Mouse (Mus musculus) G1E (cell line): Measurements from ENCODE around the gene Optc.

Experiments
- CTCF ChIP-seq: IDR thresholded peaks from 2 replicates; pipeline ENCODE4 v1.5.1; 2012; ENCODE audit warnings: low read depth, low read length, inconsistent platforms, mixed read lengths
- GATA1 ChIP-seq: IDR thresholded peaks from 2 replicates; pipeline ENCODE4 v1.6.1; 2012; ENCODE audit warnings: borderline replicate concordance, low read length, inconsistent platforms, mixed read lengths
- GATA2 ChIP-seq: IDR thresholded peaks from 2 replicates; pipeline ENCODE4 v1.6.1; 2012; ENCODE audit warnings: low read depth, low read length, inconsistent platforms, borderline replicate concordance
- POLR2AphosphoS5 ChIP-seq: IDR thresholded peaks from 2 replicates; pipeline ENCODE4 v1.6.1; 2012; ENCODE audit warnings: low read depth, low read length, inconsistent platforms; ENCODE audit not compliant: insufficient replicate concordance
- TAL1 ChIP-seq: conservative IDR thresholded peaks from 2 replicates; pipeline ENCODE4 v1.6.1; 2012; ENCODE audit warnings: low read depth, low read length, inconsistent platforms, mixed read lengths

DNA sequence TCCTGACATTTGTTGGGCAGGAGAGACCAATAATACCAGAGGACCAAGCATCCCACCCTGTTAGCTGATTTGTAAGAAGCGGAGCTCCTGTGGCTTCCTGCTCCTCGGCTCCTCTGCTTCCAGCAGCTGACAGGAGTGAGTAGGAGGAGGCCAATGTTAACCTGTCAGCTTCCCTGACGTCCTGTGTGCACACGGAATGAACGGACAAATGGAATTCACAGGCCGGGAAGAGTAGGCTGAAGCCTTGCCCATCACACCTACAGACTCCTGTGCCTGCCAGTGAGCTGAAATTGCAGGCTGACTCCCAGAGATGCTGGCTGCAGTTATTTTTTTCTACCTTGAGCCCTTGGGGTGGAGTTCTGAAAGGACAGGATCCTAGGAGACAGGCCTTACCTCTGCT is 23.7 kb downstream of the Optc start:
- TF ChIP-seq TAL1 (no peak), CTCF (no peak), GATA2 (no peak), POLR2AphosphoS5 (no peak), GATA1 (no peak)
